Mouse (Mus musculus) midbrain, embryonic 13.5 days (tissue): ENCODE measurements around the gene Nell1. TPM values are rescaled to one million over a fixed set of nuclear protein-coding genes. Genes with fewer than 3 reads are reported as not detected.
A peak's percentile ranks its signal among the peaks of the same experiment; 100 is the strongest.

ENCODE experiments used
- ATAC-seq: fragments of 200-750 bp; cut with Nextera tagmentation; 2 replicates; pipeline ENCODE4 v1.8.0; 2017; ENCODE audit warnings: mild to moderate bottlenecking, moderate TSS enrichment, moderate library complexity
- H3K27ac ChIP-seq: fragments of 300-500 bp; sonication (generic); 2 replicates; pipeline ENCODE4 v1.5.1; 2015; ENCODE audit warnings: inconsistent platforms, mild to moderate bottlenecking, moderate library complexity
- H3K27me3 ChIP-seq: fragments of 300-500 bp; sonication (generic); 2 replicates; pipeline ENCODE4 v1.6.1; 2015; ENCODE audit warnings: mild to moderate bottlenecking, inconsistent platforms
- H3K36me3 ChIP-seq: fragments of 300-500 bp; sonication (generic); 2 replicates; pipeline ENCODE4 v1.6.1; 2015; ENCODE audit warnings: mild to moderate bottlenecking, inconsistent platforms
- H3K4me1 ChIP-seq: fragments of 300-500 bp; sonication (generic); replicated peaks from 2 replicates; pipeline ENCODE4 v1.6.1; 2015; ENCODE audit warnings: inconsistent platforms
- H3K4me2 ChIP-seq: fragments of 300-500 bp; sonication (generic); replicated peaks from 2 replicates; pipeline ENCODE4 v1.6.1; 2015; ENCODE audit warnings: moderate library complexity, mild to moderate bottlenecking, inconsistent platforms
- H3K4me3 ChIP-seq: fragments of 300-500 bp; sonication (generic); replicated peaks from 2 replicates; pipeline ENCODE4 v1.5.1; 2015; ENCODE audit warnings: mild to moderate bottlenecking, inconsistent platforms
- H3K9ac ChIP-seq: fragments of 300-500 bp; sonication (generic); replicated peaks from 2 replicates; pipeline ENCODE4 v1.6.1; 2015; ENCODE audit warnings: mild to moderate bottlenecking, inconsistent platforms
- H3K9me3 ChIP-seq: fragments of 300-500 bp; sonication (generic); 2 replicates; pipeline ENCODE4 v1.6.1; 2016; ENCODE audit warnings: mild to moderate bottlenecking, inconsistent platforms
- WGBS: fragments of 180-500 bp; shearing (Covaris S2); methylation state at CpG from one replicate; pipeline ENCODE4 v1.1.7; 2015; 5-methylcytosine and 5-hydroxymethylcytosine counted together
- polyA plus RNA-seq: library from polyadenylated mRNA; unstranded; fragments of >200 nt; fragmentation: Nextera tagmentation; extraction: Ambion mirVana; gene quantifications from 2 replicates; pipeline ENCODE4 v1.2.1, GENCODE M21; 2015

Nell1 gene
- polyA plus RNA-seq, 1 experiment from 2014 or later = 7.9 TPM

GRCm38 (mm10) chr7:49969516-49969915 is 5.1 kb upstream of the Nell1 start:
- Histone ChIP-seq H3K4me3 (no peak overlapping the region), H3K4me1 (peaks cover under 1% of the 10 kb centered on the region), H3K27me3 (peaks cover 27% of the 10 kb centered on the region), H3K27ac (no peak overlapping the region), H3K9ac (no peak overlapping the region), H3K9me3 (no peaks in the 10 kb centered on the region), H3K36me3 (no peaks in the 10 kb centered on the region), H3K4me2 (no peak overlapping the region)
- 0 out of 2 replicates have a peak, but pooled peaks have one; percentile 6 for ATAC-seq
- 32% methylated on average over 4 of the region's 4 CpGs for WGBS

- Histone ChIP-seq H3K27me3 (peaks cover 88% of the 10 kb centered on the region), H3K27ac (no peak overlapping the region), H3K36me3 (no peaks in the 10 kb centered on the region), H3K9ac (peak overlapping the region; percentile 64), H3K4me1 (peaks cover 16% of the 10 kb centered on the region), H3K4me2 (peak overlapping the region; percentile 95), H3K4me3 (peak overlapping the region; percentile 57), H3K9me3 (no peaks in the 10 kb centered on the region)
- WGBS = under 1% methylated on average over 40 of the region's 40 CpGs
- ATAC-seq = peak; percentile 71
These were observed 917 bp downstream of the Nell1 start for GRCm38 (mm10) chr7:49975441-49976121.

- no peak overlapping the region for H3K4me3 ChIP-seq
- H3K9me3 ChIP-seq = no peaks in the 10 kb centered on the region
- peaks cover 5% of the 10 kb centered on the region; the same call in 1 of the 2 replicates for H3K4me1 ChIP-seq
- 7% methylated on average over 9 of the region's 9 CpGs for WGBS
- peak; percentile 60 for ATAC-seq
- peaks cover 55% of the 10 kb centered on the region for H3K27me3 ChIP-seq
- no peak overlapping the region for H3K9ac ChIP-seq
- H3K4me2 ChIP-seq = no peak overlapping the region
- no peak overlapping the region for H3K27ac ChIP-seq
- no peaks in the 10 kb centered on the region for H3K36me3 ChIP-seq
These were observed 7.0 kb downstream of the Nell1 start for GRCm38 (mm10) chr7:49981511-49982227.

- no peak overlapping the region for H3K4me3 ChIP-seq
- H3K4me1 ChIP-seq = peaks cover 5% of the 10 kb centered on the region; the same call in 1 of the 2 replicates
- H3K27me3 ChIP-seq = peaks cover 25% of the 10 kb centered on the region
- no peaks in the 10 kb centered on the region for H3K9me3 ChIP-seq
- H3K9ac ChIP-seq = no peak overlapping the region
- 25% methylated on average over 6 of the region's 6 CpGs for WGBS
- H3K27ac ChIP-seq = no peak overlapping the region
- H3K4me2 ChIP-seq = no peak overlapping the region
- no peak for ATAC-seq
- no peaks in the 10 kb centered on the region for H3K36me3 ChIP-seq
These were observed 10.0 kb downstream of the Nell1 start for GRCm38 (mm10) chr7:49984698-49985097.

- Histone ChIP-seq H3K36me3 (no peaks in the 10 kb centered on the region), H3K4me3 (no peak overlapping the region), H3K9ac (no peak overlapping the region), H3K27me3 (peaks cover 14% of the 10 kb centered on the region), H3K4me1 (peaks cover 5% of the 10 kb centered on the region; the same call in 1 of the 2 replicates), H3K4me2 (no peak overlapping the region), H3K27ac (no peak overlapping the region), H3K9me3 (no peaks in the 10 kb centered on the region)
- 89% methylated on average over 8 of the region's 8 CpGs for WGBS
- no peak for ATAC-seq
These were observed 11.3 kb downstream of the Nell1 start for GRCm38 (mm10) chr7:49985947-49986346.

- no peaks in the 10 kb centered on the region for H3K36me3 ChIP-seq
- no peak overlapping the region for H3K9ac ChIP-seq
- WGBS = 88% methylated on average over 4 of the region's 4 CpGs
- H3K27me3 ChIP-seq = no peaks in the 10 kb centered on the region
- no peak overlapping the region for H3K4me2 ChIP-seq
- H3K9me3 ChIP-seq = no peaks in the 10 kb centered on the region
- H3K27ac ChIP-seq = no peak overlapping the region
- ATAC-seq = no peak
- H3K4me1 ChIP-seq = no peaks in the 10 kb centered on the region
- H3K4me3 ChIP-seq = no peak overlapping the region
These were observed 24.7 kb downstream of the Nell1 start for GRCm38 (mm10) chr7:49999321-49999720.

- no peaks in the 10 kb centered on the region for H3K27me3 ChIP-seq
- no peak overlapping the region for H3K4me2 ChIP-seq
- no peak for ATAC-seq
- WGBS = 82% methylated on average over 2 of the region's 2 CpGs
- no peaks in the 10 kb centered on the region for H3K36me3 ChIP-seq
- H3K4me1 ChIP-seq = no peaks in the 10 kb centered on the region
- H3K4me3 ChIP-seq = no peak overlapping the region
- no peak overlapping the region for H3K27ac ChIP-seq
- no peak overlapping the region for H3K9ac ChIP-seq
- H3K9me3 ChIP-seq = no peaks in the 10 kb centered on the region
These were observed 30.6 kb downstream of the Nell1 start for GRCm38 (mm10) chr7:50005268-50005667.

- no peak overlapping the region for H3K4me3 ChIP-seq
- WGBS = 59% methylated on average over 13 of the region's 13 CpGs
- no peak overlapping the region for H3K4me2 ChIP-seq
- no peaks in the 10 kb centered on the region for H3K27me3 ChIP-seq
- peak; percentile 86 for ATAC-seq
- no peaks in the 10 kb centered on the region for H3K9me3 ChIP-seq
- H3K9ac ChIP-seq = no peak overlapping the region
- 0 out of 2 replicates have a peak, but pooled peaks cover 4% of the 10 kb centered on the region for H3K4me1 ChIP-seq
- no peaks in the 10 kb centered on the region for H3K36me3 ChIP-seq
- peak overlapping the region; percentile 30; the same call in 1 of the 2 replicates for H3K27ac ChIP-seq
These were observed 60.8 kb downstream of the Nell1 start for GRCm38 (mm10) chr7:50035187-50036153.

- Histone ChIP-seq H3K9me3 (no peaks in the 10 kb centered on the region), H3K27me3 (no peaks in the 10 kb centered on the region), H3K27ac (no peak overlapping the region), H3K4me1 (no peaks in the 10 kb centered on the region), H3K36me3 (no peaks in the 10 kb centered on the region), H3K4me2 (no peak overlapping the region), H3K9ac (no peak overlapping the region), H3K4me3 (no peak overlapping the region)
- no peak for ATAC-seq
- 71% methylated on average over 6 of the region's 6 CpGs for WGBS
These were observed 66.4 kb downstream of the Nell1 start for GRCm38 (mm10) chr7:50041112-50041511.

- no peaks in the 10 kb centered on the region for H3K4me1 ChIP-seq
- H3K4me3 ChIP-seq = no peak overlapping the region
- no peaks in the 10 kb centered on the region for H3K9me3 ChIP-seq
- H3K36me3 ChIP-seq = no peaks in the 10 kb centered on the region
- H3K9ac ChIP-seq = no peak overlapping the region
- 87% methylated on average over 4 of the region's 4 CpGs for WGBS
- no peak overlapping the region for H3K27ac ChIP-seq
- no peaks in the 10 kb centered on the region for H3K27me3 ChIP-seq
- no peak overlapping the region for H3K4me2 ChIP-seq
- ATAC-seq = no peak
These were observed 75.5 kb downstream of the Nell1 start for GRCm38 (mm10) chr7:50050144-50050543.

GRCm38 (mm10) chr7:50053704-50054103 is 79.0 kb downstream of the Nell1 start:
- H3K27me3 ChIP-seq = no peaks in the 10 kb centered on the region
- no peaks in the 10 kb centered on the region for H3K36me3 ChIP-seq
- H3K4me1 ChIP-seq = no peaks in the 10 kb centered on the region
- no peak overlapping the region for H3K9ac ChIP-seq
- no peak overlapping the region for H3K4me2 ChIP-seq
- H3K4me3 ChIP-seq = no peak overlapping the region
- no peak overlapping the region for H3K27ac ChIP-seq
- 89% methylated on average over 2 of the region's 2 CpGs for WGBS
- H3K9me3 ChIP-seq = no peaks in the 10 kb centered on the region
- ATAC-seq = no peak
